ENCODE assay signal across 14 mouse cellular contexts in genomic region chr3:134114501-134114900, GRCm38 (mm10).
DNase-seq lines count a peak whose midpoint lies in the region; ATAC-seq and TF ChIP-seq lines count a peak whose summit lies in the region.
"Had no signal": no experiment of that assay in that cellular context is flagged by ENCODE, and none has a peak within 500 bp of the region (broad histone marks: within the 10 kb centered on the region; RNA-seq: fewer than 3 reads in every experiment).

No protein-coding gene starts in this region.

- no peak for DNase-seq in hindbrain, postnatal 0 days (ENCODE audit: low spot score)
- DNase-seq in embryo, embryonic 10 days (ENCODE audit: low spot score): peak; percentile 51
- DNase-seq in neural tube, embryonic 11.5 days (ENCODE audit: low spot score): peak; percentile 55
- no peak for DNase-seq in frontal cortex, adult 2 months (ENCODE audit: extremely low spot score in 1 of 2, low spot score in 1 of 2)
- no peak for DNase-seq in urinary bladder, postnatal 10 days (ENCODE audit: low spot score)
- no peak for DNase-seq in left cerebral cortex, adult 18-20 months (ENCODE audit: low spot score in 2 of 2)
- DNase-seq: adrenal gland, postnatal 10 days; B cell, adult 2 months; cerebellum, postnatal 25 days; heart, adult 11 months; kidney, postnatal 10 days had no signal

- H3K27me3 ChIP-seq in hindbrain, embryonic 12.5 days: no peaks in the 10 kb centered on the region
- no peaks in the 10 kb centered on the region for H3K27me3 ChIP-seq in hindbrain, postnatal 0 days (ENCODE audit: insufficient read depth, low read length)
- no peaks in the 10 kb centered on the region for H3K27me3 ChIP-seq in forebrain, embryonic 15.5 days
- no peaks in the 10 kb centered on the region for H3K27me3 ChIP-seq in neural tube, embryonic 11.5 days (ENCODE audit: control insufficient read depth, insufficient read depth, low read length)
- H3K27me3 ChIP-seq: lung, embryonic 15.5 days had no signal

- no peak overlapping the region for H3K4me3 ChIP-seq in hindbrain, embryonic 12.5 days
- H3K4me3 ChIP-seq in hindbrain, postnatal 0 days (ENCODE audit: low read length): no peak overlapping the region
- H3K4me3 ChIP-seq in forebrain, embryonic 15.5 days: no peak overlapping the region
- no peak overlapping the region for H3K4me3 ChIP-seq in neural tube, embryonic 11.5 days (ENCODE audit: low read depth, low read length)
- H3K4me3 ChIP-seq: lung, embryonic 15.5 days had no signal

- peak; percentile 83 for ATAC-seq in hindbrain, embryonic 12.5 days (ENCODE audit: low FRiP score)
- no peak for ATAC-seq in hindbrain, postnatal 0 days
- ATAC-seq in forebrain, embryonic 15.5 days (replicated peaks): peak; percentile 48; the same call in 1 of the 2 replicates
- ATAC-seq in neural tube, embryonic 11.5 days (ENCODE audit: insufficient read depth, low FRiP score, low TSS enrichment): peak; percentile 89

- no peaks in the 10 kb centered on the region for H3K9me3 ChIP-seq in hindbrain, embryonic 12.5 days (replicated peaks)
- H3K9me3 ChIP-seq in hindbrain, postnatal 0 days (ENCODE audit: low read length): no peaks in the 10 kb centered on the region
- no peaks in the 10 kb centered on the region for H3K9me3 ChIP-seq in forebrain, embryonic 15.5 days
- no peaks in the 10 kb centered on the region for H3K9me3 ChIP-seq in neural tube, embryonic 11.5 days (ENCODE audit: control insufficient read depth, low read length)
- H3K9me3 ChIP-seq: lung, embryonic 15.5 days had no signal

- H3K36me3 ChIP-seq in hindbrain, embryonic 12.5 days: no peaks in the 10 kb centered on the region
- H3K36me3 ChIP-seq in hindbrain, postnatal 0 days (ENCODE audit: insufficient read depth, low read length): no peaks in the 10 kb centered on the region
- no peaks in the 10 kb centered on the region for H3K36me3 ChIP-seq in forebrain, embryonic 15.5 days
- H3K36me3 ChIP-seq in neural tube, embryonic 11.5 days (ENCODE audit: control insufficient read depth, insufficient read depth, low read length): no peaks in the 10 kb centered on the region
- H3K36me3 ChIP-seq: lung, embryonic 15.5 days had no signal

- no peak overlapping the region for H3K9ac ChIP-seq in hindbrain, embryonic 12.5 days
- H3K9ac ChIP-seq in hindbrain, postnatal 0 days (replicated peaks; ENCODE audit: low read length): no peak overlapping the region
- H3K9ac ChIP-seq in forebrain, embryonic 15.5 days (replicated peaks): no peak overlapping the region
- no peak overlapping the region for H3K9ac ChIP-seq in neural tube, embryonic 11.5 days (ENCODE audit: low read length)
- H3K9ac ChIP-seq: lung, embryonic 15.5 days had no signal

- peaks cover 5% of the 10 kb centered on the region; the same call in 1 of the 2 replicates for H3K4me1 ChIP-seq in hindbrain, embryonic 12.5 days
- H3K4me1 ChIP-seq in hindbrain, postnatal 0 days (ENCODE audit: insufficient read depth, low read length): no peaks in the 10 kb centered on the region
- no peaks in the 10 kb centered on the region for H3K4me1 ChIP-seq in forebrain, embryonic 15.5 days
- peaks cover 3% of the 10 kb centered on the region for H3K4me1 ChIP-seq in neural tube, embryonic 11.5 days (ENCODE audit: control insufficient read depth, insufficient read depth, low read length)
- H3K4me1 ChIP-seq: lung, embryonic 15.5 days had no signal

- no peak for TF ChIP-seq CTCF in hindbrain, postnatal 0 days (IDR thresholded peaks at IDR 0.05; ENCODE audit: low read depth)

- no peak overlapping the region for H3K27ac ChIP-seq in hindbrain, embryonic 12.5 days
- no peak overlapping the region for H3K27ac ChIP-seq in hindbrain, postnatal 0 days
- H3K27ac ChIP-seq in forebrain, embryonic 15.5 days (replicated peaks): no peak overlapping the region
- H3K27ac ChIP-seq in neural tube, embryonic 11.5 days (ENCODE audit: low read depth, low read length): no peak overlapping the region
- H3K27ac ChIP-seq: lung, embryonic 15.5 days had no signal

- 26% methylated on average over 1 of the region's 1 CpGs for WGBS in hindbrain, embryonic 12.5 days
- 45% methylated on average over 1 of the region's 1 CpGs for WGBS in hindbrain, postnatal 0 days
- WGBS in forebrain, embryonic 15.5 days: 28% methylated on average over 1 of the region's 1 CpGs
- 18% methylated on average over 1 of the region's 1 CpGs for WGBS in neural tube, embryonic 11.5 days

- no peak overlapping the region for H3K4me2 ChIP-seq in hindbrain, embryonic 12.5 days (replicated peaks)
- H3K4me2 ChIP-seq in hindbrain, postnatal 0 days (ENCODE audit: low read depth, low read length): no peak overlapping the region
- H3K4me2 ChIP-seq in forebrain, embryonic 15.5 days (replicated peaks): no peak overlapping the region
- no peak overlapping the region for H3K4me2 ChIP-seq in neural tube, embryonic 11.5 days (ENCODE audit: low read depth)
- H3K4me2 ChIP-seq: lung, embryonic 15.5 days had no signal

Comparison
In these comparisons a context has a peak if more than half of its experiments do, and no peak if none do; other contexts are left out.
1. DNase-seq: peak in embryo, embryonic 10 days (single experiment) and neural tube, embryonic 11.5 days (single experiment); none in hindbrain, postnatal 0 days (single experiment), frontal cortex, adult 2 months (0 of 2), urinary bladder, postnatal 10 days (single experiment) and left cerebral cortex, adult 18-20 months (0 of 2).